Mouse (Mus musculus) neural tube, embryonic 12.5 days (tissue): ENCODE data around the gene Fgf3. TPM values are rescaled to one million over a fixed set of nuclear protein-coding genes. Genes with fewer than 3 reads are reported as not detected.
"Not testable (repeated sequence)": the region's sequence is repeated elsewhere in the genome, so short reads cannot be mapped to it uniquely, and the experiment has no call there.

Experiments used
- ATAC-seq: fragments of 200-750 bp; cut with Nextera tagmentation; 2 replicates; pipeline ENCODE4 v1.8.0; 2017; ENCODE audit warnings: low read depth, mild to moderate bottlenecking, moderate TSS enrichment, moderate library complexity; ENCODE audit not compliant: low FRiP score
- H3K27ac ChIP-seq: fragments of 300-500 bp; sonication (generic); 2 replicates; pipeline ENCODE4 v1.5.1; 2016
- H3K27me3 ChIP-seq: fragments of 300-500 bp; sonication (generic); replicated peaks from 2 replicates; pipeline ENCODE4 v1.6.1; 2016; ENCODE audit warnings: mild to moderate bottlenecking
- H3K36me3 ChIP-seq: fragments of 300-500 bp; sonication (generic); 2 replicates; pipeline ENCODE4 v1.6.1; 2016; ENCODE audit warnings: mild to moderate bottlenecking
- H3K4me1 ChIP-seq: fragments of 300-500 bp; sonication (generic); 2 replicates; pipeline ENCODE4 v1.6.1; 2016
- H3K4me2 ChIP-seq: fragments of 300-500 bp; sonication (generic); replicated peaks from 2 replicates; pipeline ENCODE4 v1.6.1; 2016; ENCODE audit warnings: mild to moderate bottlenecking
- H3K4me3 ChIP-seq: fragments of 300-500 bp; sonication (generic); 2 replicates; pipeline ENCODE4 v1.5.1; 2016
- H3K9ac ChIP-seq: fragments of 300-500 bp; sonication (generic); 2 replicates; pipeline ENCODE4 v1.6.1; 2016; ENCODE audit warnings: mild to moderate bottlenecking
- H3K9me3 ChIP-seq: fragments of 300-500 bp; sonication (generic); 2 replicates; pipeline ENCODE4 v1.6.1; 2016; ENCODE audit warnings: mild to moderate bottlenecking
- WGBS: fragments of 180-500 bp; shearing (Covaris S2); methylation state at CpG from one replicate; pipeline ENCODE4 v1.1.7; 2016; 5-methylcytosine and 5-hydroxymethylcytosine counted together
- polyA plus RNA-seq: library from polyadenylated mRNA; unstranded; fragments of >200 nt; fragmentation: Nextera tagmentation; extraction: Ambion mirVana; gene quantifications from 2 replicates; pipeline ENCODE4 v1.2.1, GENCODE M21; 2016

Gene Fgf3
- polyA plus RNA-seq, 1 experiment from 2014 or later: 1.1 TPM

DNA sequence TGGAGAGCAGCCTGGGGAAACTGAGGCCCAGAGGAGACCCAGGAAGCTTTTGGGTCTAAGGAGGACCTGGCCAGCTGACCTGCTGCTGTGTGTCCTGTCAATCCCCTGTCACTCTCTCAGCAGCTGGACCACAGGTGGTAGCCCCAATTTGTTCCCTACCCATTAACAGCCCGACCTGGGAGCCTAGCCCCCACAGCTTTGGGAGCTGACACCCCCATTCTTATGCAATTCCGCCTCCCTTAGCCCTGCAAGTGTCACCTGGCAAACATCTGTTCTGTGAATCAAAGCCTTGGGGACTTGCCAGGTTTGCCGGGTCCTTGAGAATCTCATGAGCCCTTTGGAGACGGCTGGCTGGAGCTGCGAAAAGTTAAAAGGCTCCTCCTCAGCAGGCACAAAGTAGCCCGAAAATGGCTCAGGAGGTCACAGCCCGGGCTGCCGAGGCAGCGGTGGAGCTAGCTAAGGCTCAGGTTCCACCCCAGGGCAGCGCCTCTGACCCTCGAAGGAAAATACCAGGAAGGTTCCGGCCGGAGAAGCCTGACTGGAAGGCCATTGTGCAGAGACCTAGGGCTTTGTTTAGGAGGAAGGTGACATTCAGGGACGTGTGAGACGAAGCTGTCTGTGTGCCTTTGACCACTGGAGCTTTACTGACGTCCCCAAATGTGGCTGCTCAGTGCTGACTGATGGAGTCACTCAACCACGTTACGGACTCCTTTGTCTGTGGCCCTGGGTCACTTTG lies 50.8 kb downstream of the Fgf3 start:
- no peak for ATAC-seq
- H3K9ac ChIP-seq: no peak overlapping the region
- H3K27ac ChIP-seq: no peak overlapping the region
- H3K27me3 ChIP-seq: 0 out of 2 replicates have a peak, but pooled peaks cover 3% of the 10 kb centered on the region
- no peak overlapping the region for H3K4me3 ChIP-seq
- H3K36me3 ChIP-seq: no peaks in the 10 kb centered on the region
- H3K4me2 ChIP-seq: no peak overlapping the region
- H3K9me3 ChIP-seq: no peaks in the 10 kb centered on the region
- WGBS: 9% methylated on average over 18 of the region's 18 CpGs
- no peaks in the 10 kb centered on the region for H3K4me1 ChIP-seq

DNA sequence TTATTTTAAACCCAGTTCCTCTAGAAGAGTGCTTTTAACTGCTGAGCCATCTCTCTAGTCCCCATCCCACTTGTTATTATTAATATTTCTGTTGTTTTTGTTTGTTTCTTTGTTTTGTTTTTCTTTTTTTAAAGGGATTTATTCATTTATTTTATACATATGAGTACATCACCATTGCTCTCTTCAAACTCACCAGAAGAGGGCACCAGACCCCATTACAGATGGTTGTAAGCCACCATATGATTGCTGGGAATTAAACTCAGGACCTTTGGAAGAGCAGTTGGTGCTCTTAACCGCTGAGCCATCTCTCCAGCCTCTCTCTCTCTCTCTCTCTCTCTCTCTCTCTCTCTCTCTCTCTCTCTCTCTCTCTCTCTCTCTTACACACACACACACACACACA lies 52.8 kb downstream of the Fgf3 start:
- H3K9ac ChIP-seq, H3K9me3 ChIP-seq, H3K36me3 ChIP-seq, H3K27ac ChIP-seq, H3K4me3 ChIP-seq, ATAC-seq, H3K4me2 ChIP-seq, H3K27me3 ChIP-seq: not testable (repeated sequence)
- H3K4me1 ChIP-seq: peaks cover 12% of the 10 kb centered on the region
- 86% methylated on average over 1 of the region's 1 CpGs for WGBS

DNA sequence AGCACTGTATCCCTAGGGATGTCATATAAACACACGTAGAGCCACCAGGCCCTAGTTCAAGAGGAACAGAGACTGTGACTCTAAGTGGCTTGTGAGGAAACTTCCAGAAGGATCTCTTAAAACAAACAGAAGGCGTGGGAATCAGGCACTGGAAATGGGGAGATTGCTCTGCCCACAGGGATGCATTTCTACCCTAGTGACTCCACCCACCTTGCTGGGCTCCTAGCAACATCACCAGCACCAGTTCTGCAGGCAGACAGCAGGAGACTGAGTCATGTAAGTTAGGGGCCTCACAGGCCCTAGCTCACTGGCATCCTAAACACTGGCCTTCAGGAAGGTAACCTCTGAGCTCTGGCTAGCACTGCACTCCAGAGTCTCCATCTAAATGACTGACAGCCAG lies 54.0 kb downstream of the Fgf3 start:
- no peak overlapping the region for H3K4me2 ChIP-seq
- ATAC-seq: no peak
- H3K9me3 ChIP-seq: no peaks in the 10 kb centered on the region
- H3K4me3 ChIP-seq: no peak overlapping the region
- H3K9ac ChIP-seq: no peak overlapping the region
- WGBS: 84% methylated on average over 2 of the region's 2 CpGs
- H3K4me1 ChIP-seq: peaks cover 24% of the 10 kb centered on the region
- H3K27me3 ChIP-seq: peaks cover 20% of the 10 kb centered on the region
- H3K36me3 ChIP-seq: no peaks in the 10 kb centered on the region
- no peak overlapping the region for H3K27ac ChIP-seq

DNA sequence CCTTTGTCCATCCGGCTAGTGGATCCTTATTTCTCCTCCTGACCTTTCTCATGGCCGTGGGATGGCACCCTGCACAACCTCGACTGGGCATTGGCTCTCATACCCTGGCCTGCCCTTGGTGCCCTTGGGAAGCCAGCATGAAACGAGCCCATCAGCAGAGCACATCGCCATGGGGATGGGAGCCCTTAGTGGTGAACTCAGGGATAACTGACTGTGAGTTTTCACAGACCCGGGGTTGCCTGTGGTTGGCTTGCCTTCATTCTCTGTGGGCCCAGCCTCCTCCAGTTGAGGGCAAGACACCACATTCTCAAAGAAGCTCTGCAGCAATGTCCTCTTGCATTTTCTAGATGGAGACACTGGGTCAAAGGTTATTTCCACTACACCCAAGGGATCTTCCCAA lies 54.4 kb downstream of the Fgf3 start:
- H3K4me3 ChIP-seq: no peak overlapping the region

More for the DNA sequence above, 54.4 kb downstream of the Fgf3 start:
- Histone ChIP-seq H3K9ac (no peak overlapping the region), H3K9me3 (no peaks in the 10 kb centered on the region), H3K27ac (no peak overlapping the region), H3K4me2 (no peak overlapping the region), H3K36me3 (no peaks in the 10 kb centered on the region), H3K27me3 (peaks cover 23% of the 10 kb centered on the region), H3K4me1 (peaks cover 28% of the 10 kb centered on the region)
- no peak for ATAC-seq
- 52% methylated on average over 6 of the region's 6 CpGs for WGBS

Other genes starting within 250 kb of the Fgf3 start
- gene Ano1, start 86.1 kb upstream of the Fgf3 start, polyA plus RNA-seq: 3.1 and 3.3 TPM in 2 replicates
- gene Fgf4, start 9.3 kb downstream of the Fgf3 start, polyA plus RNA-seq: 0.34 and 0.37 TPM in 2 replicates
- 48.1 and 59.1 TPM in 2 replicates for gene Fgf15, start 58.4 kb downstream of the Fgf3 start, polyA plus RNA-seq
- gene LTO1, start 77.0 kb downstream of the Fgf3 start, polyA plus RNA-seq: 34.6 and 36.7 TPM in 2 replicates
- gene Ccnd1, start 101.8 kb downstream of the Fgf3 start, polyA plus RNA-seq: 140 and 159 TPM in 2 replicates